ENCODE assay signal across 16 mouse cellular contexts in genomic region chr13:31555834-31556233, GRCm38 (mm10). TPM values are rescaled to one million over a fixed set of nuclear protein-coding genes. Genes with fewer than 3 reads are reported as not detected.
DNase-seq lines count a peak whose midpoint lies in the region; ATAC-seq and TF ChIP-seq lines count a peak whose summit lies in the region.
"Had no signal": no experiment of that assay in that cellular context is flagged by ENCODE, and none has a peak within 500 bp of the region (broad histone marks: within the 10 kb centered on the region; RNA-seq: fewer than 3 reads in every experiment).

Gene Foxq1, plus strand, starts transcription at chr13:31556134.

- no peak for TF ChIP-seq CTCF in kidney, postnatal 0 days (IDR thresholded peaks at IDR 0.05; ENCODE audit: low read depth)

- DNase-seq in heart, postnatal 4 days = no peak
- no peak for DNase-seq in kidney, postnatal 0 days (ENCODE audit: low spot score)
- no peak for DNase-seq in kidney, postnatal 4 days
- DNase-seq in urinary bladder, adult 2 months (ENCODE audit: low spot score) = no peak
- DNase-seq in urinary bladder, postnatal 25 days (ENCODE audit: low spot score) = no peak
- no peak for DNase-seq in thymus, postnatal 4 days
- DNase-seq: adrenal gland, postnatal 36 days; cerebellum, adult 9-11 months; heart, adult 18-20 months; kidney, postnatal 14 days; right cerebral cortex, postnatal 25 days had no signal

- H3K9me3 ChIP-seq in heart, embryonic 11.5 days (replicated peaks; ENCODE audit: control insufficient read depth, low read length) = no peaks in the 10 kb centered on the region
- H3K9me3 ChIP-seq in kidney, postnatal 0 days (replicated peaks; ENCODE audit: low read length) = no peaks in the 10 kb centered on the region
- H3K9me3 ChIP-seq: hindbrain, embryonic 13.5 days had no signal

- ATAC-seq in heart, embryonic 11.5 days (replicated peaks; ENCODE audit: insufficient number of reproducible peaks, low FRiP score, low TSS enrichment) = no peak
- ATAC-seq in kidney, postnatal 0 days (replicated peaks; ENCODE audit: low FRiP score, low read depth) = no peak
- ATAC-seq: forebrain, embryonic 16.5 days; midbrain, embryonic 16.5 days; Patski had no signal

- peaks cover 13% of the 10 kb centered on the region for H3K4me1 ChIP-seq in heart, embryonic 11.5 days (ENCODE audit: control insufficient read depth, insufficient read depth, low read length)
- H3K4me1 ChIP-seq in kidney, postnatal 0 days (replicated peaks; ENCODE audit: insufficient read depth, low read length) = peaks cover 30% of the 10 kb centered on the region

- no peak within 1 kb of the TSS for H3K4me3 ChIP-seq in heart, embryonic 11.5 days (ENCODE audit: low read depth, low read length)
- no peak within 1 kb of the TSS for H3K4me3 ChIP-seq in kidney, postnatal 0 days (replicated peaks; ENCODE audit: low read depth, low read length)

- peaks cover 68% of the 10 kb centered on the region for H3K27me3 ChIP-seq in heart, embryonic 11.5 days (ENCODE audit: control insufficient read depth, insufficient read depth, low read length)
- peaks cover 55% of the 10 kb centered on the region for H3K27me3 ChIP-seq in kidney, postnatal 0 days (ENCODE audit: insufficient read depth, low read length)
- H3K27me3 ChIP-seq: Patski had no signal

- WGBS in heart, embryonic 11.5 days (ENCODE audit: insufficient replicate concordance) = 70% methylated on average over 4 of the region's 4 CpGs
- WGBS in kidney, postnatal 0 days = 82% methylated on average over 4 of the region's 4 CpGs

- no peak within 1 kb of the TSS for H3K9ac ChIP-seq in heart, embryonic 11.5 days (ENCODE audit: low read depth, low read length)
- H3K9ac ChIP-seq in kidney, postnatal 0 days (ENCODE audit: low read depth, low read length) = no peak within 1 kb of the TSS
- H3K9ac ChIP-seq: hindbrain, embryonic 13.5 days had no signal

- H3K27ac ChIP-seq in heart, embryonic 11.5 days (ENCODE audit: low read depth, low read length) = no peak within 1 kb of the TSS
- no peak within 1 kb of the TSS for H3K27ac ChIP-seq in kidney, postnatal 0 days
- H3K27ac ChIP-seq: hindbrain, embryonic 13.5 days had no signal

- H3K4me2 ChIP-seq in heart, embryonic 11.5 days = peak within 1 kb of the TSS; percentile 99; the same call in 1 of the 2 replicates
- peak within 1 kb of the TSS; percentile 98; the same call in 1 of the 2 replicates for H3K4me2 ChIP-seq in kidney, postnatal 0 days (ENCODE audit: low read length)

- no peaks in the 10 kb centered on the region for H3K36me3 ChIP-seq in heart, embryonic 11.5 days (ENCODE audit: control insufficient read depth, insufficient read depth, low read length)
- H3K36me3 ChIP-seq in kidney, postnatal 0 days (ENCODE audit: insufficient read depth, low read length) = no peaks in the 10 kb centered on the region
- H3K36me3 ChIP-seq: hindbrain, embryonic 13.5 days had no signal

RNA-seq across cellular contexts. Expression of gene Foxq1, which starts in this region (rescaled TPM):
- polyA plus RNA-seq in heart, embryonic 11.5 days (2014; fragmentation: Nextera tagmentation; extraction: Ambion mirVana) = 0.13 and 0.18 TPM in 2 replicates
- total RNA-seq in heart, postnatal 4 days (2021) = under 1 TPM in 1 of 2 experiments, not detected in 1; 0.07 TPM
- polyA plus RNA-seq in kidney, postnatal 0 days (2015; fragmentation: Nextera tagmentation; extraction: Ambion mirVana) = 7.3 and 11.2 TPM in 2 replicates
- polyA plus RNA-seq in urinary bladder, adult 2 months (2012; rRNA removed) = 118 and 159 TPM in 2 replicates
